Mouse (Mus musculus): Measurements from ENCODE around the gene Fn3k.

DNA sequence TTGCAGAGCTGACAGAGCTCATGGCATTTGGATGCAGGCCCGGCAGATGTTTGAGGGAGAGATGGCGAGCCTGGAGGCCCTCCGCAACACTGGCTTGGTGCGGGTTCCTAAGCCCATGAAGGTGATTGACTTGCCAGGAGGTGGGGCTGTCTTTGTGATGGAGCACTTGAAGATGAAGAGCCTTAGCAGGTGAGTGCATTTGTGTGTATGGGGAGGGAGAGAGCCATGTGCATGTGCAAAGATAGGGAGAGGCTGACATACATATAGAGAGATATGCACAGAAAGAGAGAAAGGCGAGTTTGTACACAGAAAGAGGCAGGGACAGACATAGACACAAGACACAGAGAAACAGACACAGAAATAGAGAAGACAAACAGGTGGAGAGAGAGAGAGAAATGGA is 2.5 kb downstream of the Fn3k start:
- TF ChIP-seq CTCF (conservative IDR thresholded peaks at IDR 0.05; ENCODE audit: low read length) (no peak), POU5F1 (IDR thresholded peaks at IDR 0.05; ENCODE audit: borderline replicate concordance, low read length) (no peak)
